Mouse (Mus musculus): ENCODE results near the gene Ticrr.

- TF ChIP-seq CTCF (IDR thresholded peaks at IDR 0.05; ENCODE audit: low read depth, low read length) = no peak
- no peak for TF ChIP-seq GATA1 (IDR thresholded peaks at IDR 0.05; ENCODE audit: borderline replicate concordance, low read length)
- TF ChIP-seq POLR2AphosphoS5 (IDR thresholded peaks at IDR 0.05; ENCODE audit: insufficient replicate concordance, low read depth, low read length) = no peak
These were observed 80.3 kb downstream of the Ticrr start for GRCm38 (mm10) chr7:79740279-79740678.

All from G1E (cell line).